Mouse (Mus musculus): ENCODE data around the gene Snapc2. TPM values are rescaled to one million over a fixed set of nuclear protein-coding genes. Genes with fewer than 3 reads are reported as not detected.

Gene Snapc2
- 70.0 and 72.1 TPM in 2 replicates for polyA plus RNA-seq (2016; fragmentation: Nextera tagmentation; extraction: Ambion mirVana)

DNA sequence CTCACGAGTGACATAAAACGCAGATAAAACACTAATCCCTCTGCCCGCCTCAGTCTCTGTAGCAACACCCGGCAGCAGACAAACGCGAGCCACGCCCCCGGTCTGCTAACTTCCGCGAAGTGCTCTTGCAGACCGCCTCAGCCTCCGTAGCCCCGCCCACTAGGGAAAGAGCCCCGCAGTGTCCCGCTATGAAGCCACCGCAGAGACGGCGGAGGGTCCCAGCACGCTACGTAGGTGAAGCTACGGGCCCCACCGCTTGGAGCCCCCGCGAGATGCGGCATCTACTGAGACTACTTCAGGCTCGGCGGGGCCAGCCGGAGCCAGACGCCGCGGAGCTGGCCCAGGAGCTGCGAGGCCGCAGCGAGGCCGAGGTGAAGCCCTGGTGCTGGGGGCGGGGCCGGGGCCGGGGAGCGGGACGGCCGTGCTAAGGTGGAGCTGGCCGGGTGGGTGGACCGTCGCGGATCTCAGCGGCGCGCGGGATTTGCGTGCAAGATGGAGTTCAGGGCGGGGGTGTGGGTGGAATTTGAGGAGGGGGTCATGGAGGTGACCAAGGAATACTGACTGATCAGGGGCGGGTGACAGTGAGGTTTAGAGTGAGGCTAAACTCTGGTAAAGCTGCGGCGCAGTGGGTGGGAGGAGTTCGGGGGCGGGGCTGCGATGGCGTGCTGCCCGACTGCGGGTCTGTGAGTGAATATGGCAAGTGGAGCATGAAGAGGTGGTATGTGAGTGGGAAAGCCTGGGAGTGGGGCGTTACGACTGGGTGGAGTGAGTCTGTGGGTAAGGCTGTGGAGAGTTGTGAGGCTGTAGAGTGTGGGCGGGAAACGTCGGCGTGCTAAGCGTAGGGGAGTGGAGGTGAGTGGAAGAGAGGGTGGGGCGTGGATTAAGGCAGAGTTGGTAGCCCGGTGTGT is at the start of gene Snapc2:
Snapc2 (plus strand) TSS at position 147 of the 908 bp plus-strand sequence.
- no peaks in the 10 kb centered on the region for H3K9me3 ChIP-seq (replicated peaks)
- 0 out of 2 replicates have a peak, but pooled peaks cover 10% of the 10 kb centered on the region for H3K27me3 ChIP-seq (ENCODE audit: low read depth, poor library complexity, severe bottlenecking)
- peaks cover 53% of the 10 kb centered on the region for H3K4me1 ChIP-seq
- peak within 1 kb of the TSS; percentile 95 for H3K27ac ChIP-seq
- under 1% methylated on average over 69 of the region's 69 CpGs for WGBS
- H3K36me3 ChIP-seq = peaks cover 54% of the 10 kb centered on the region
- H3K4me3 ChIP-seq = peak within 1 kb of the TSS; percentile 91
- peak; percentile 97 for DNase-seq (ENCODE audit: low spot score)

DNA sequence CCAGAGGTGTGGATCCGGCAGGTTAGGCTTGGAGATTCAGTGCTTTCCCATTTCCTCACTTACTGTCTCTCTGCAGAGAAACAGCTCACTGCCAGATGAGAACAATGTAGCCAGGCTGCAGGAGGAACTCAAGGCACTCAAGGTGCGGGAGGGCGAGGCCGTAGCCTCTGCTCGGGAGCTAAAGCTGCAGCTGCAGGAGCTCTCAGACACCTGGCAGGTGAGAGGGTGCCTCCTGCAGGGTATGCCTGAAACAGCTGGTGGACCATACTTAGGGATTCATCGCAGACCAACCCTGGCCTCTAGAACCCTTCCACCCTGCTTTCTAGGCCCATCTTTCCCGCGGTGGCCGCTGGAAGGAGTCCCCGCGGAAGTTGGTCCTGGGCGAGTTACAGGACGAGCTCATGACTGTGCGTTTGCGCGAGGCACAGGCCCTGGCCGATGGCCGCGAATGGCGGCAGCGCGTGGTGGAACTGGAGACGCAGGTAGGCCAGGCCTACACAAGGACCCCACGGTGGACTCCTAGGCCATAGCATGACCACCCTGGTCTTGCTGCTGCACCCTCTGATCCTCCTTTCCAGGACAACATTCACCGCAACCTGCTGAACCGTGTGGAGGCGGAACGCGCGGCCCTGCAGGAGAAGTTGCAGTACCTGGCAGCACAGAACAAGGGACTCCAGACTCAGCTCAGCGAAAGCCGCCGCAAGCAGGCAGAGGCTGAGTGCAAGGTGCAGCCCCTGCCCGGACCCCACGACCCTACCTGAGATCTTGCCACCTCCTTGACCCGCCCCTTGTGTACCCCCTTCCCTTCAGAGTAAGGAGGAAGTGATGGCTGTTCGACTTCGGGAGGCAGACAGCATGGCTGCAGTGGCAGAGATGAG is 47.4 kb upstream of the Snapc2 start:
- Histone ChIP-seq H3K27me3 (ENCODE audit: low read depth, poor library complexity, severe bottlenecking) (peaks cover 87% of the 10 kb centered on the region), H3K4me3 (peak overlapping the region; percentile 41), H3K9me3 (replicated peaks) (no peaks in the 10 kb centered on the region), H3K36me3 (no peaks in the 10 kb centered on the region), H3K4me1 (peaks cover 19% of the 10 kb centered on the region), H3K27ac (no peak overlapping the region)
- WGBS = 8% methylated on average over 38 of the region's 38 CpGs
- peak; percentile 55 for DNase-seq (ENCODE audit: low spot score)

DNA sequence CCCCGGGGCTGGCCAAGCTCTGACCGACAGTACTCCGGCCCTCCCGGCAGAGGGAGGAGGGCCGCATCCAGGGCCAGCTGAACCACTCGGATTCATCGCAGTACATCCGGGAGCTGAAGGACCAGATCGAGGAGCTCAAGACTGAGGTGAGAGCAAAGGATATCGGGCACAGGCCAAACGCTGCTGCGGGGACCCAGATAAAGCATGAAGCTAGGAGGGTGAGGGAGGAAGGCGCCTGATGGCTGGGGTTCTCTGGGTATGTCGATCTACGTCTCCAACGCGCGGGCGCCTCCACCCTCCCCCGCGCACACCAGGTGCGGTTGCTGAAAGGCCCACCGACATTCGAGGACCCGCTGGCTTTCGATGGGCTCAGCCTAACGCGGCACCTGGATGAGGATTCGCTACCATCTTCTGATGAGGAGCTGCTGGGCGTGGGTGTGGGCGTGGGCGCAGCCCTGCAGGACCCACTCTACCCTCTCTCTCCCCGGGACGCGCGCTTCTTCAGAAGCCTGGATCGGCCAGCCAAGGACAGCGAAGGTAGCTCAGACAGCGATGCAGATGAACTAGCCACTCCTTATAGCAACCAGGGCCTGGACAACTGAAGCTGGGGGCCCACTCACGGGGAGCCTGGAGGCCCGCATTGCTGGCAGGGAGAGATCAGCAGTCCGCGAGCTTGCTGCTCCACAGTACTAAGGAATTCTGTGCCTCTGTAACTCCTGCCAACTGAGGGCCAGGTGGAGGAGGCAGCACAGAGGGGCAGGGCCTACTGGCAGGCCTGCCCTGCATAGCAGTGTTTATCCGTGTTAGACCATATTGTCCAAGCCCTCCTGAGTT is 46.5 kb upstream of the Snapc2 start:
- Histone ChIP-seq H3K27ac (no peak overlapping the region), H3K27me3 (ENCODE audit: low read depth, poor library complexity, severe bottlenecking) (peaks cover 95% of the 10 kb centered on the region), H3K4me3 (peak overlapping the region; percentile 41), H3K9me3 (replicated peaks) (no peaks in the 10 kb centered on the region), H3K4me1 (peaks cover 19% of the 10 kb centered on the region), H3K36me3 (no peaks in the 10 kb centered on the region)
- DNase-seq (ENCODE audit: low spot score) = no peak
- WGBS = 6% methylated on average over 44 of the region's 44 CpGs

DNA sequence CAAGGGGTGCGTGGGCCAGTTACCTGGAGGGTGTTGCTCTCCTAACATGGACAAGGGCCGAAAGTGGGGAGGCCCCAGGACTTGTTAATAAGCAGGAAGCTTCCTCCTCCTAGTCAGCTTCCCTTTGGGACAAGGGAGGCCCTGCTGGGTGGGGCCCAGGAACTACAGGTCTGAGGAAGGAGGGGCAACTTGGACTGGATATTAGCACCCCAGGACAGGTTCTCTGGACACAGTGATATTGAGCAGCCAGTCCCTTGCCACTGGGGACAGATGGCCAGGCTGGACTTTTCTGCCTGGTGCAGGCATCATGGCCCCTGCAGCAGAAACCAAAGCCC is 45.9 kb upstream of the Snapc2 start:
- no peaks in the 10 kb centered on the region for H3K36me3 ChIP-seq
- no peak overlapping the region for H3K27ac ChIP-seq
- no peaks in the 10 kb centered on the region for H3K9me3 ChIP-seq (replicated peaks)
- peaks cover 95% of the 10 kb centered on the region for H3K27me3 ChIP-seq (ENCODE audit: low read depth, poor library complexity, severe bottlenecking)
- no peak overlapping the region for H3K4me3 ChIP-seq
- peaks cover 19% of the 10 kb centered on the region for H3K4me1 ChIP-seq
- 46% methylated on average over 2 of the region's 2 CpGs for WGBS
- no peak for DNase-seq (ENCODE audit: low spot score)

DNA sequence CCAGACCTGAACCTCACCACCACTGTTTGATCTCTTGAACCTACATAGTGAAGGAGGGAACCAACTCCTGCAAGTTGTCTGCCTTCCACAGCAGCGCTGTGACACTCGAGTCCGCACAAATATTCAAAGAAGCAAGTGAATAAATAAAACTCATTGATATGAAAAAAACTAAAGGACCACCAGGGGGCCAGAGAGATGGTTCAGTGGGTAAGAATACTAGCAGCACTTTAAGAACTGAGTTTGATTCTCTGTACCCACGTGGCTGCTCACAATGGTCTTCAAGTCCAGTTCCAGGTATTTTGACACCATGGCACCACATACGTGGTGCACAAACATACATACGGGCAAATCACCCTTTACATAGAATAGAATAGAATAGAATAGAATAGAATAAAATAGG is 41.8 kb upstream of the Snapc2 start:
- 82% methylated on average over 6 of the region's 6 CpGs for WGBS
- no peaks in the 10 kb centered on the region for H3K9me3 ChIP-seq (replicated peaks)
- H3K27me3 ChIP-seq (ENCODE audit: low read depth, poor library complexity, severe bottlenecking) = peaks cover 95% of the 10 kb centered on the region
- no peak for DNase-seq (ENCODE audit: low spot score)
- H3K27ac ChIP-seq = no peak overlapping the region
- no peaks in the 10 kb centered on the region for H3K36me3 ChIP-seq
- H3K4me1 ChIP-seq = peaks cover 38% of the 10 kb centered on the region
- no peak overlapping the region for H3K4me3 ChIP-seq

DNA sequence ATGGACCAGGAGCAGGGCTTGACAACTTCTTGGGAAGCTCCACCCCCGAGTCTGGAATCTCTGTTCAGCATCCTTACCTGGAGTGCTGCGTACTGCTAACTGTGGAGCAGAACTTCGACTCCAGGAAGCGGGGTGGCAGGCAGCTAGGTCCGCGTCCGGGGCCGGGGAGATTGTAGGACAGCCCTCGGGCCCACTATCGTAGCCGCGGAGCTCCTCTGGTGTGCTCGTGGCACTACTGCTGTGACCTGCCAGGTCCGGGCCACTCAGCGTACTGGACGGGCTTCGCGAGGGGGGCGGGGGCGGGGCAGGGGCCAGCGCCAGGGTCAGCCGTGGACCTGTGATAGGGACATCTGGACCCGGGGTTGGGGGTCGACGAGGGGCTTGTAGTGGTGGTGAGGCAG is 40.1 kb upstream of the Snapc2 start:
- Histone ChIP-seq H3K4me3 (peak overlapping the region; percentile 54), H3K4me1 (peaks cover 40% of the 10 kb centered on the region), H3K9me3 (replicated peaks) (no peaks in the 10 kb centered on the region), H3K27ac (peak overlapping the region; percentile 70), H3K27me3 (ENCODE audit: low read depth, poor library complexity, severe bottlenecking) (peaks cover 95% of the 10 kb centered on the region), H3K36me3 (no peaks in the 10 kb centered on the region)
- WGBS = 2% methylated on average over 25 of the region's 25 CpGs
- DNase-seq (ENCODE audit: low spot score) = peak; percentile 67

DNA sequence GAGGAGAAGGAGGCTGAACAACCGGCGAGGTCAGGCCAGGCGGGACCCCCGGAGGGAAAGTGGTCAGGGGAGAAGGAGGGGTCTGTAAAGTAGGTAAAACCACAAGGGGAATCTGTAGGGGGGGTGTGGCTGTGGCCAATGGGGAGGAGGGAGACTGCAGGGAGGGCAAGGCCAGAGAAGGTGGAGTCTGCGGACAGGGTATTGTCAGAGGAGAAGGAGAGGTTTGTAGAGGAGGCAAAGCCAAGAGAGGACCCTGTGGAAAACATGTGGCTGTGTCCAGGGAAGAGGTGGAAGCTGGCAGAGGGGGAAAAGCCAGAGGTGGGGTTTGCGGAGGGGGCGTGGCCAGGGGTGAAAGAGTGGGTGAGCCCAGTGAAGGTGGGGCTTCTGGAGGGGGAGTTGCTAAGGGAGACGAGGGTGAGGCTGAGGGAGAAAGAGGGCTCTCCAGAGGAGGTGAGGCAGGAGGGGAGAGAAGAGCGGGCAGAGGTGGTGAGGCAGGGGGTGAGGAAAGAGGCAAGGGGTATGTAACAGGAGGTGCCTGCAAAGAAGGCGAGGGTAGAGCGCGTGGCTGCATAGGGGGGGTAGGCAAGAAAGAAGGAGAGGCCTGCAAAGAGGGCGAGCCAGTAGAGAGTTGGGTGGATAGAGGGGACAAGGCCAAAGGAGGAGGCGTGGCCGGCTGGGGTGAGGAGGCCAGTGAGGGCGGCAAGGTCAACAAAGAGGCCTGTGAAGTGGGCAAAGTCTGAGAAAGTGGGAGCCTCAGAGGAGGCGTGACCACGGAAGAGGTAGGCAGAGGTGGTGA is 39.5 kb upstream of the Snapc2 start:
- peak; percentile 70 for DNase-seq (ENCODE audit: low spot score)
- Histone ChIP-seq H3K9me3 (replicated peaks) (no peaks in the 10 kb centered on the region), H3K4me3 (peak overlapping the region; percentile 54), H3K4me1 (peaks cover 40% of the 10 kb centered on the region), H3K36me3 (no peaks in the 10 kb centered on the region), H3K27me3 (ENCODE audit: low read depth, poor library complexity, severe bottlenecking) (peaks cover 95% of the 10 kb centered on the region), H3K27ac (peak overlapping the region; percentile 70)
- 3% methylated on average over 18 of the region's 18 CpGs for WGBS

DNA sequence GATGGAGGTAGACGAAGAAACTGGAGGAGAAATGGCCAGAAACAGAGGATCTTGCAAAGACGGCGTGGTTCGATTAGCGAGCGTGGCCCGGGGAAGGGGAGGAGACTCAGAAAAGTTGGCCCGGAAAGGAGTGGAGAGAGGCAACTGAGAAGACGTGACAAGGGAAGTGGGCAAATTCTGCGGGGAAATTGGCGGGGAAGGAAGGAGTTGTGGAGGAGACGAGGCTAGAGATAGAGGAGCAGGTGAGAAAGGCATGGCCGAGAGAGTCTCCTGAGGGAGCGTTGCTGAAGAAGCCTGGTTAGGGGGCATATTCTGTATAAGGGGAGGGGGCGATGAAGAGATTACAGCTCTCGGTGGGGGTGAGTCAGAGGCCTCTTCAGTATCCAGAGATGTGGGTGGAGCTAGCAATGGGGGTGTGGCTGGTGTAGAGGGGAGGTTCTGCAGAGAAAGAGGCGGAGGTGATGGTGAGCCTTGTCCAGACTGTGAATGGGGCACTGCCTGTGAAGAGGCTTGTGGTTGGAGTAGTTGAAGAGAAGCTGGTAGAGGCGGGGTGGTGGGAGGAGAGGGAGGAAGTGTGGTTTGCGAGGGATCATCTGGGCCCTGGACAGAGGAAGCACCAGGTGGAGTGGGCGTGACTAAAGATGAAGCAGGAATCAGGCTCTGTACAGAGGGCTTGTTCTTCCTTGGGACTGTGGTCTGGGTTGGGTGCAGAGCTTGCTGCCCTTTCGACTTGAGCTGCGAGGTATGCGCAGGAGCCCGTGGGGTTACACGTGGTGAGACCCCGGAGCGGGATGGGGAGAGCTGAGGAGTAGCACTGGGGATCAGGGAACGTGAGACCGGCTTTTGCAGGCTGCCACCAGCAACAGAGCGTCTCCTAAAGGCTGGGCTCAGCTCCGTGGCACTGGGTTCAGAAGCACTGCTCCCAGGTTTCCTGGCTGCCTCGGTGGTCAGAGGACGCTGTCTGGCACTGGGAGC is 38.6 kb upstream of the Snapc2 start:
- DNase-seq (ENCODE audit: low spot score) = peak; percentile 50
- Histone ChIP-seq H3K4me1 (peaks cover 40% of the 10 kb centered on the region), H3K36me3 (no peaks in the 10 kb centered on the region), H3K9me3 (replicated peaks) (no peaks in the 10 kb centered on the region), H3K4me3 (peak overlapping the region; percentile 54), H3K27me3 (ENCODE audit: low read depth, poor library complexity, severe bottlenecking) (peaks cover 97% of the 10 kb centered on the region), H3K27ac (peak overlapping the region; percentile 70)
- 6% methylated on average over 33 of the region's 33 CpGs for whole genome bisulfite sequencing

DNA sequence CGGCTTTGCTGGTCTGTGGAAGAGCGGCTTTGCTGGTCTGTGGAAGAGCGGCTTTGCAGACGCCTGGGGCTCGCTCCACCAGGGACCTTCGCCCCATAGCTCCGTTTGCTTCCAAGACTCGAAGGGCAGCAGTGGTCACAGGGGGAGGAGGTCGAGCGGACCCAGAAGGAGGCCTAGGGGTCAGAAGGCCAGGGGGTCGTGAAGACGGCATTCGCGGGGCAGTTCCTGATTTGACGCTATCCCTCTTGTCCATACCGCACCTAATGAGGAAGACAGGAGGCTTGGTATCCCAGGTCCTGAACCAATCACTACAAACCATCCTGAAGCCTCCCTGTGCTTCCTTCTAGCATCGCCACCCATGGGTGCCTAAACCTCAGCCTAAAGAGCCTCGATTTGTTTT is 36.6 kb upstream of the Snapc2 start:
- H3K9me3 ChIP-seq (replicated peaks) = no peaks in the 10 kb centered on the region
- H3K4me3 ChIP-seq = peak overlapping the region; percentile 63
- H3K27me3 ChIP-seq (ENCODE audit: low read depth, poor library complexity, severe bottlenecking) = peaks cover 80% of the 10 kb centered on the region
- WGBS = 10% methylated on average over 18 of the region's 18 CpGs
- H3K36me3 ChIP-seq = no peaks in the 10 kb centered on the region
- H3K27ac ChIP-seq = peak overlapping the region; percentile 71; the same call in 1 of the 2 replicates
- H3K4me1 ChIP-seq = peaks cover 40% of the 10 kb centered on the region
- DNase-seq (ENCODE audit: low spot score) = no peak

DNA sequence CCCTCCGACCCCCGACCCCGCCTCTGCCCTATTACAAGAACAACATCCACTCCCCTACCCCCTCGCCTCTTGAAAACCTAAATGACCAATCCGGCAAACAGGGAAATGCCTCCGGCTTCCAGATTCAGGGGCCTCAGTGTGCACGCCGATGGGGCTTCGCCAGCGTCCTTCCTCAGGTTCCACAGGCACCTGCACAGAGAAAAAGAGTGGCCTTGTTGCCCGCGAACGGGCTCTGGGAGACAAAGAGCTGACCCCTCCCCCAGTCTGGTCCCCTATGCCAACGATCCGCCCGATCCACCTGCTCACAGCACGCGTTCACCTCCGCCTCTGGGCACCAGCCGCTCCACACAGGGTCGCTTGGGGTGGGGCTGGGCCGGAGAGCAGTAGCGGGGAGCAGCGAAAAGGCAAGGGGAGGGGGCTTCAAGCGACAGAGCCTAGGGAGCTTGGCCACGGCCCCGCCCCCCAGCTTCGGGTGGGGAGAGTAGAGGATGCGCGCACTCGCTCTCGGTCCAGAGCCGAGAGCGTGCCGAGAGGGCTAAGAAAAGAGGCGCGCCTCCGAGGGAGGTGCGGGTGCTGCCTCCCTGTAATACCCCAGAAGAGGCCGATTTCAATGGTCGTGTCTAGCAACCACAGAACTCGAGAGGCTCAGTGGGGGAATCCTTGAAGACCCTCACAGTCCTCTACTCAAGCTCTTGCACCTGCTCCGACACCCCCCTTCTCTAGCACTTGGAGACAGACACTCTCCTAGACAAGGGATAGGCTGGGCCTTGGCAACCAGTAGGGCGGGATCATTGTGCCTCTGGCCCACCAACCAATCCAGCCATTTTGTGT is 35.9 kb upstream of the Snapc2 start, which contains the start of gene Prr36:
Prr36 (minus strand) TSS at position 669 of the 831 bp plus-strand sequence.
- Histone ChIP-seq H3K36me3 (no peaks in the 10 kb centered on the region), H3K4me1 (peaks cover 40% of the 10 kb centered on the region), H3K27me3 (ENCODE audit: low read depth, poor library complexity, severe bottlenecking) (peaks cover 75% of the 10 kb centered on the region), H3K4me3 (peak within 1 kb of the TSS; percentile 63), H3K9me3 (replicated peaks) (no peaks in the 10 kb centered on the region), H3K27ac (peak within 1 kb of the TSS; percentile 71)
- peak; percentile 68 for DNase-seq (ENCODE audit: low spot score)
- 3% methylated on average over 44 of the region's 44 CpGs for WGBS

All from limb, embryonic 10.5 days (tissue).